Mouse (Mus musculus) embryonic fibroblast, embryonic 13.5 days (primary cell): ENCODE data around the gene Nup210l.

Experiments
- CTCF ChIP-seq: IDR thresholded peaks from 2 replicates; pipeline ENCODE4 v1.5.1; 2011; ENCODE audit warnings: mild to moderate bottlenecking, control low read depth, low read length, moderate library complexity, borderline replicate concordance; ENCODE audit not compliant: insufficient read depth
- POLR2A ChIP-seq: IDR thresholded peaks from 2 replicates; pipeline ENCODE4 v1.6.1; 2011; ENCODE audit warnings: low read depth, mild to moderate bottlenecking, control low read depth, low read length, moderate library complexity

DNA sequence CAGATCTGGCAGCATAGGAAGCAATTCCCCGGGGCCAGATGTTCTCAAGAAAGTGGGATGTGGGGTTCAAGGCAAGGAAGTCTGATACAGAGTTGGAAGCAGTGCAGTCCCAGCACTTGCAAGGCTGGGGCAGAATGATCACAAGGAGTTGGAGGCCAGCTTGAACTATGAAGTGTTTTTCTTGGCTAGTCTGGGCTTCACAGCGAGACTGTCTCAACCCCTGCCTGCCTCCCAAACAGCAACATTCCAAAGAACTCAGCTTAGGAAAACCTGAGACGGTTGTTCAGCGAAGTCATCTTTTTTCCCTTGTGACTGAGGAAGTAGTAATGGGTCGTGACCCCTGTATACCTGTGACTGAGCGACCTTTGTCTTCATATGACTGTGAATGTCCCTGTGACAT, 146.9 kb downstream of the Nup210l start:
- TF ChIP-seq CTCF (no peak), POLR2A (no peak)
